Mouse (Mus musculus): ENCODE measurements around the gene Tmc6. TPM values are rescaled to one million over a fixed set of nuclear protein-coding genes. Genes with fewer than 3 reads are reported as not detected.
A peak's percentile ranks its signal among the peaks of the same experiment; 100 is the strongest.
"Not testable (repeated sequence)": the region's sequence is repeated elsewhere in the genome, so short reads cannot be mapped to it uniquely, and the experiment has no call there.

Gene Tmc6
- polyA plus RNA-seq, 1 experiment from 2014 or later = 55.5 TPM

DNA sequence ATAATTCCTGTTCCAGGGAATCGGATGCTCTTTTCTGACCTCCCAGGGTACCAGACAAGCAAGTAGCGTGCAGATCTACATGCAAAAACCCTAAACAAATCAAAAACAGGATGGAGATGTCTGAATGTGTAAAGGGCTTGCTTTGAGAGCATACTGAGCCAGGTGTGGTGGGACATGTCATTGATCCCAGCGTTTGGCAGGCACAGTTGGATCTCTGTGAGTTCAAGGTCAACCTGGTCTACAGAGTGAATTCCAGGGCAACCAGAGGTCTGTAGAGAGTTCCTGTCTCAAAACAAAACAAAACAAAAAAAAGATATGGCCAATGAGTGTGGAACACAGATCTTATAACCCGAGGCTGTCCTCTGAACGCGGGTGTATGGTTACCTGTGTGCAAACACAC is 41.4 kb upstream of the Tmc6 start:
- 0 out of 2 replicates have a peak overlapping the region, but pooled peaks have one; percentile 94 for H3K9ac ChIP-seq
- no peaks in the 10 kb centered on the region for H3K9me3 ChIP-seq (replicated peaks)
- peaks cover 60% of the 10 kb centered on the region for H3K36me3 ChIP-seq
- peak overlapping the region; percentile 54; the same call in 1 of the 2 replicates for H3K27ac ChIP-seq
- H3K27me3 ChIP-seq (replicated peaks) = no peaks in the 10 kb centered on the region
- WGBS (ENCODE audit: insufficient replicate concordance) = 91% methylated on average over 6 of the region's 6 CpGs
- peaks cover 75% of the 10 kb centered on the region for H3K4me1 ChIP-seq
- no peak for ATAC-seq
- H3K4me2 ChIP-seq = peak overlapping the region; percentile 82
- H3K4me3 ChIP-seq = peak overlapping the region; percentile 83; the same call in 1 of the 2 replicates

GRCm38 (mm10) chr11:117822728-117823241 is 40.8 kb upstream of the Tmc6 start:
- Histone ChIP-seq H3K36me3 (peaks cover 66% of the 10 kb centered on the region), H3K9me3 (replicated peaks) (no peaks in the 10 kb centered on the region), H3K4me3 (no peak overlapping the region), H3K27me3 (replicated peaks) (no peaks in the 10 kb centered on the region), H3K4me2 (no peak overlapping the region; the same call in none of the 2 replicates), H3K4me1 (peaks cover 75% of the 10 kb centered on the region), H3K27ac (peak overlapping the region; percentile 54; the same call in 1 of the 2 replicates), H3K9ac (no peak overlapping the region)
- WGBS (ENCODE audit: insufficient replicate concordance) = 87% methylated on average over 7 of the region's 7 CpGs
- no peak for ATAC-seq

DNA sequence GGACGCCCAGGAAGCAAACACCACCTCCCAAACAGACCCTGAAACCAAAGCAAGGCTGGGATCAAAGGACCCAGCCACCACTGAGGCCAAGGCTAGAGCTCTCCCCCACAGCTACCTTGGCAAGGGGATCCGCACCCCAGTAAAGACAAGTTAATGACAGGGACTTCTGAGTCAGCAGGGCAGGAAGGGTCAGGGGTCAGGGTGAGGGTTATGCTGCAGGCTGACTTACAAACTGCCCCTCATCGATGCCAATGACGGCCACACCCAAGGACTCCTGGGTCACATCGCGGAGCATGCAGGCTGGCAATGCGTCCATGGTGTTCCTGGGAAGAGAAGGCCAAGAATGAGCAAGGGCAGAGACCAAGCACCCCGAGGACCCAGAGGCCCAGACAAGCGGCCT is 39.9 kb upstream of the Tmc6 start:
- H3K36me3 ChIP-seq = peaks cover 75% of the 10 kb centered on the region
- H3K4me1 ChIP-seq = peaks cover 75% of the 10 kb centered on the region
- no peaks in the 10 kb centered on the region for H3K9me3 ChIP-seq (replicated peaks)
- H3K4me2 ChIP-seq = no peak overlapping the region
- H3K27ac ChIP-seq = peak overlapping the region; percentile 54
- no peak overlapping the region for H3K4me3 ChIP-seq
- no peaks in the 10 kb centered on the region for H3K27me3 ChIP-seq (replicated peaks)
- no peak overlapping the region for H3K9ac ChIP-seq
- 85% methylated on average over 9 of the region's 9 CpGs for WGBS (ENCODE audit: insufficient replicate concordance)
- no peak for ATAC-seq

GRCm38 (mm10) chr11:117820173-117820572 is 38.2 kb upstream of the Tmc6 start:
- ATAC-seq = no peak
- no peaks in the 10 kb centered on the region for H3K27me3 ChIP-seq (replicated peaks)
- peaks cover 73% of the 10 kb centered on the region for H3K4me1 ChIP-seq
- H3K9me3 ChIP-seq (replicated peaks) = no peaks in the 10 kb centered on the region
- no peak overlapping the region for H3K9ac ChIP-seq
- WGBS (ENCODE audit: insufficient replicate concordance) = 86% methylated on average over 7 of the region's 7 CpGs
- peaks cover 92% of the 10 kb centered on the region for H3K36me3 ChIP-seq
- no peak overlapping the region for H3K27ac ChIP-seq
- no peak overlapping the region for H3K4me3 ChIP-seq
- H3K4me2 ChIP-seq = no peak overlapping the region

DNA sequence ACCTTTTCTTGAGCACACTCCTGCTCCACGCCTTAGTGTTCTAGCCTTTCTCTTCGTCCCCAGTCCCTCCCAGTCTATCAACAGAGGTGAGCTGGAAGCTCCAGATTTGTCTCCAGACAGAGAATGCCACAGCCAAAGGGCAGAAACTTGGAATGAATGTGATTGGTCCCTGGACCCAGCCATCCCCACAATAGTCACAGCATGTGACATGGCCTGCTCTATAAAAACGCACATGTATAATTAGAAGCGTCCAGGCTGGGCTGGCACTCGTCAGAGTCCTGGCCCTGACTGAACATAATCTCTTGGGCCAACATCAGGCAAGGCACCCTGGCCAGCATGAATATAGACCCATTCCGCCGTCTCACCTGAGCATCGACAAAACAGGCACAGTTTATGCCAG is 37.1 kb upstream of the Tmc6 start:
- Histone ChIP-seq H3K36me3 (peaks cover 100% of the 10 kb centered on the region), H3K9me3 (replicated peaks) (no peaks in the 10 kb centered on the region), H3K9ac (no peak overlapping the region), H3K27me3 (replicated peaks) (no peaks in the 10 kb centered on the region), H3K4me1 (peaks cover 76% of the 10 kb centered on the region), H3K27ac (peak overlapping the region; percentile 15; the same call in 1 of the 2 replicates), H3K4me2 (no peak overlapping the region), H3K4me3 (no peak overlapping the region)
- no peak for ATAC-seq
- 82% methylated on average over 8 of the region's 8 CpGs for WGBS (ENCODE audit: insufficient replicate concordance)

GRCm38 (mm10) chr11:117816389-117816996 is 34.5 kb upstream of the Tmc6 start:
- H3K9me3 ChIP-seq (replicated peaks) = no peaks in the 10 kb centered on the region
- peak overlapping the region; percentile 63 for H3K27ac ChIP-seq
- peaks cover 76% of the 10 kb centered on the region for H3K4me1 ChIP-seq
- no peaks in the 10 kb centered on the region for H3K27me3 ChIP-seq (replicated peaks)
- H3K36me3 ChIP-seq = peaks cover 100% of the 10 kb centered on the region
- ATAC-seq = no peak
- H3K4me2 ChIP-seq = no peak overlapping the region
- WGBS (ENCODE audit: insufficient replicate concordance) = 80% methylated on average over 13 of the region's 13 CpGs
- no peak overlapping the region for H3K9ac ChIP-seq
- no peak overlapping the region for H3K4me3 ChIP-seq

- 85% methylated on average over 9 of the region's 9 CpGs for WGBS (ENCODE audit: insufficient replicate concordance)
- not testable (repeated sequence) for H3K9me3 ChIP-seq (replicated peaks); H3K4me3 ChIP-seq; H3K27me3 ChIP-seq (replicated peaks); H3K4me2 ChIP-seq; H3K9ac ChIP-seq; ATAC-seq
- Histone ChIP-seq H3K27ac (peak overlapping the region; percentile 49), H3K36me3 (peaks cover 97% of the 10 kb centered on the region), H3K4me1 (peaks cover 81% of the 10 kb centered on the region)
These were observed 33.9 kb upstream of the Tmc6 start for GRCm38 (mm10) chr11:117815850-117816249.

- 76% methylated on average over 6 of the region's 6 CpGs for WGBS (ENCODE audit: insufficient replicate concordance)
- Histone ChIP-seq H3K4me2 (no peak overlapping the region), H3K36me3 (peaks cover 87% of the 10 kb centered on the region), H3K27ac (peak overlapping the region; percentile 63), H3K9ac (no peak overlapping the region), H3K9me3 (replicated peaks) (no peaks in the 10 kb centered on the region), H3K27me3 (replicated peaks) (no peaks in the 10 kb centered on the region), H3K4me1 (peaks cover 91% of the 10 kb centered on the region), H3K4me3 (no peak overlapping the region)
- no peak for ATAC-seq
These were observed 32.8 kb upstream of the Tmc6 start for GRCm38 (mm10) chr11:117814704-117815366.

GRCm38 (mm10) chr11:117813867-117814266 is 31.9 kb upstream of the Tmc6 start:
- H3K9ac ChIP-seq = peak overlapping the region; percentile 23; the same call in 1 of the 2 replicates

DNA sequence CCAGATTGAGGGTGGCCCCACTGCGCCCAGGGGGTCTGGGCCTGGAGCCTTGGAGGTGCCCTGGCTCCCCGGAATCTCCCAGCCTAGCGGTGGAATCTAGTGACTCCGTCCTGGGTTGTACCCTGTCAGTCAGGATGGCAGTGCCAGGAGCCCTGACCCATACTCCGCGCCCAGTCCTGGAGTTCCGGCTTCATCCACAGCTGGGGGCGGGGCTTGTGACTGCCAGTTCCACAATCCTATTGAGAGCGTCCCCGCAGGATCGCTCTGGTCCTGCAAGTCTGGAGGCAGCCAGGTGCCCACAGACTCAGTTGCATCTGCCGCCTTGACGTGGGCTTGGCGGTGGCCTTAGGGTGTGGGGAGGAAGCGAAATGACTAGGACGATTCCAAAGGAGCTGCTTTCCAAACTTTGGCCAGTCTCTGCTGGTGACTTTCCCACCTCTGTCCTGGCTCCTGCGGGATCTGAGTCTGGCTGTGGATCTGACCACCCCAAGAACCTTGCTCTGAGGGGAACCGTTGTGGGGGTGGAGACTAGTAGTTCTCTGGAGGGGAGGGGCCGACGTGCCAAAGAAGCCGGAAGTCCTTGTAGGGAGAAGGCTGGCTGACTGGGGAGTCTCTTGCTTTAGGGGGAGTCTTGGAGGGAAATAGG is 28.5 kb upstream of the Tmc6 start:
- H3K4me1 ChIP-seq = peaks cover 85% of the 10 kb centered on the region

More at GRCm38 (mm10) chr11:117813867-117814266, 31.9 kb upstream of the Tmc6 start:
- Histone ChIP-seq H3K4me3 (no peak overlapping the region), H3K36me3 (peaks cover 78% of the 10 kb centered on the region), H3K9me3 (replicated peaks) (no peaks in the 10 kb centered on the region), H3K27ac (peak overlapping the region; percentile 63), H3K27me3 (replicated peaks) (no peaks in the 10 kb centered on the region), H3K4me2 (no peak overlapping the region), H3K4me1 (peaks cover 88% of the 10 kb centered on the region)
- WGBS (ENCODE audit: insufficient replicate concordance) = 57% methylated on average over 5 of the region's 5 CpGs
- no peak for ATAC-seq

GRCm38 (mm10) chr11:117809407-117810311 is 27.7 kb upstream of the Tmc6 start, which contains the start of the genes Gm20708 and Syngr2:
Gm20708 (plus strand) TSS chr11:117809668.
Syngr2 (plus strand) TSS chr11:117809668.
- Histone ChIP-seq H3K9me3 (replicated peaks) (no peaks in the 10 kb centered on the region), H3K4me3 (peak within 1 kb of the TSS; percentile 85), H3K9ac (peak within 1 kb of the TSS; percentile 94), H3K27me3 (replicated peaks) (no peaks in the 10 kb centered on the region), H3K4me1 (peaks cover 82% of the 10 kb centered on the region), H3K36me3 (peaks cover 77% of the 10 kb centered on the region), H3K27ac (peak within 1 kb of the TSS; percentile 90), H3K4me2 (peak within 1 kb of the TSS; percentile 95)
- ATAC-seq = peak; percentile 73
- under 1% methylated on average over 57 of the region's 75 CpGs for WGBS (ENCODE audit: insufficient replicate concordance)

More for the DNA sequence above, 28.5 kb upstream of the Tmc6 start:
- no peaks in the 10 kb centered on the region for H3K27me3 ChIP-seq (replicated peaks)
- peak overlapping the region; percentile 85 for H3K4me3 ChIP-seq
- WGBS (ENCODE audit: insufficient replicate concordance) = 1% methylated on average over 21 of the region's 21 CpGs
- peak overlapping the region; percentile 90 for H3K27ac ChIP-seq
- peak overlapping the region; percentile 95 for H3K4me2 ChIP-seq
- peak; percentile 74 for ATAC-seq
- no peaks in the 10 kb centered on the region for H3K9me3 ChIP-seq (replicated peaks)
- peak overlapping the region; percentile 94 for H3K9ac ChIP-seq
- H3K36me3 ChIP-seq = peaks cover 77% of the 10 kb centered on the region
